Mouse (Mus musculus): ENCODE measurements around the gene Gm20792. TPM values are rescaled to one million over a fixed set of nuclear protein-coding genes. Genes with fewer than 3 reads are reported as not detected.
"Not testable (repeated sequence)": the region's sequence is repeated elsewhere in the genome, so short reads cannot be mapped to it uniquely, and the experiment has no call there.

Gene Gm20792
- total RNA-seq (2021) = not detected
- long read RNA-seq, experiment 1 = 0 reads
- long read RNA-seq, experiment 2 = 0 reads

- DNase-seq; intact Hi-C loops (cut with DNase I); H3K4me3 ChIP-seq; H3K27ac ChIP-seq: not testable (repeated sequence)
Observed at GRCm38 (mm10) chrY:48311555-48311954, at the start of gene Gm20792. Gm20792 (plus strand) TSS chrY:48311855.

Data from gastrocnemius, adult 2 months (tissue).